In genomic region chr6:100670880-100671344, GRCm38 (mm10) we compare ENCODE assay signal across 7 mouse cellular contexts. TPM values are rescaled to one million over a fixed set of nuclear protein-coding genes. Genes with fewer than 3 reads are reported as not detected.
DNase-seq lines count a peak whose midpoint lies in the region; ATAC-seq and TF ChIP-seq lines count a peak whose summit lies in the region.

Shq1 (minus strand) TSS chr6:100671157.

- H3K9me3 ChIP-seq in embryonic facial prominence, embryonic 10.5 days, result no peaks in the 10 kb centered on the region
- no peaks in the 10 kb centered on the region for H3K9me3 ChIP-seq in intestine, postnatal 0 days (ENCODE audit: control insufficient read depth)
- H3K9me3 ChIP-seq in midbrain, embryonic 12.5 days, result no peaks in the 10 kb centered on the region

- peak; percentile 36; the same call in 1 of the 2 replicates for TF ChIP-seq POLR2A in small intestine, adult 2 months (IDR thresholded peaks at IDR 0.05; ENCODE audit: low read depth, low read length)

- H3K4me2 ChIP-seq in intestine, postnatal 0 days (replicated peaks; ENCODE audit: low read depth), result peak within 1 kb of the TSS; percentile 97
- peak within 1 kb of the TSS; percentile 95 for H3K4me2 ChIP-seq in midbrain, embryonic 12.5 days (replicated peaks)

- H3K27ac ChIP-seq in embryonic facial prominence, embryonic 10.5 days (replicated peaks), result peak within 1 kb of the TSS; percentile 85
- no peak within 1 kb of the TSS; the same call in 1 of the 2 replicates for H3K27ac ChIP-seq in intestine, postnatal 0 days (ENCODE audit: low read depth, low read length)
- H3K27ac ChIP-seq in midbrain, embryonic 12.5 days (replicated peaks), result no peak within 1 kb of the TSS
- H3K27ac ChIP-seq in small intestine, adult 2 months (ENCODE audit: insufficient read depth, low read depth, low read length), result 0 out of 2 replicates have a peak within 1 kb of the TSS, but pooled peaks have one; percentile 28

- peaks cover 4% of the 10 kb centered on the region; the same call in 1 of the 2 replicates for H3K27me3 ChIP-seq in embryonic facial prominence, embryonic 10.5 days (replicated peaks; ENCODE audit: low read depth, poor library complexity, severe bottlenecking)
- H3K27me3 ChIP-seq in intestine, postnatal 0 days (replicated peaks; ENCODE audit: control insufficient read depth, insufficient read depth, low read length), result no peaks in the 10 kb centered on the region
- H3K27me3 ChIP-seq in midbrain, embryonic 12.5 days, result peaks cover 8% of the 10 kb centered on the region
- H3K27me3 ChIP-seq in small intestine, adult 2 months (ENCODE audit: control insufficient read depth, insufficient read depth, low read length), result no peaks in the 10 kb centered on the region

- peak within 1 kb of the TSS; percentile 72 for H3K9ac ChIP-seq in intestine, postnatal 0 days (ENCODE audit: low read depth, low read length)
- H3K9ac ChIP-seq in midbrain, embryonic 12.5 days (replicated peaks), result peak within 1 kb of the TSS; percentile 76

- DNase-seq in adrenal gland, postnatal 10 days, result peak; percentile 93
- DNase-seq in embryonic facial prominence, embryonic 10.5 days (ENCODE audit: low spot score), result peak; percentile 86
- DNase-seq in gonadal fat pad, adult 2 months (ENCODE audit: low read depth), result peak; percentile 54
- DNase-seq in left cerebral cortex, postnatal 4 days, result peak; percentile 86

- H3K4me3 ChIP-seq in embryonic facial prominence, embryonic 10.5 days, result peak within 1 kb of the TSS; percentile 94
- peak within 1 kb of the TSS; percentile 92 for H3K4me3 ChIP-seq in intestine, postnatal 0 days (ENCODE audit: low read depth, low read length)
- H3K4me3 ChIP-seq in midbrain, embryonic 12.5 days, result peak within 1 kb of the TSS; percentile 87
- peak within 1 kb of the TSS; percentile 85 for H3K4me3 ChIP-seq in small intestine, adult 2 months (ENCODE audit: low read depth, low read length)

- TF ChIP-seq CTCF in intestine, postnatal 0 days (IDR thresholded peaks at IDR 0.05; ENCODE audit: low read depth), result peak; percentile 47
- TF ChIP-seq CTCF in small intestine, adult 2 months (IDR thresholded peaks at IDR 0.05; ENCODE audit: extremely low read depth, insufficient read length, insufficient replicate concordance, low read depth, low read length), result no peak

- H3K4me1 ChIP-seq in embryonic facial prominence, embryonic 10.5 days, result peaks cover 19% of the 10 kb centered on the region
- H3K4me1 ChIP-seq in intestine, postnatal 0 days (replicated peaks; ENCODE audit: control insufficient read depth, insufficient read depth, low read length), result no peaks in the 10 kb centered on the region
- H3K4me1 ChIP-seq in midbrain, embryonic 12.5 days, result peaks cover 11% of the 10 kb centered on the region
- H3K4me1 ChIP-seq in small intestine, adult 2 months (ENCODE audit: control insufficient read depth, insufficient read depth, insufficient read length, low read length), result peaks cover 2% of the 10 kb centered on the region; the same call in 1 of the 2 replicates

- no peaks in the 10 kb centered on the region; the same call in 1 of the 2 replicates for H3K36me3 ChIP-seq in embryonic facial prominence, embryonic 10.5 days (replicated peaks)
- no peaks in the 10 kb centered on the region for H3K36me3 ChIP-seq in intestine, postnatal 0 days (ENCODE audit: control insufficient read depth, insufficient read depth)
- H3K36me3 ChIP-seq in midbrain, embryonic 12.5 days, result no peaks in the 10 kb centered on the region
- no peaks in the 10 kb centered on the region for H3K36me3 ChIP-seq in small intestine, adult 2 months (ENCODE audit: control insufficient read depth, insufficient read depth, low read length)

- under 1% methylated on average over 49 of the region's 49 CpGs for whole genome bisulfite sequencing in embryonic facial prominence, embryonic 10.5 days
- under 1% methylated on average over 49 of the region's 49 CpGs for WGBS in intestine, postnatal 0 days
- WGBS in midbrain, embryonic 12.5 days, result under 1% methylated on average over 49 of the region's 49 CpGs
- WGBS in small intestine, adult 2 months, result under 1% methylated on average over 49 of the region's 49 CpGs

- intact Hi-C loops in left cerebral cortex, postnatal 4 days (cut with DNase I), result loop anchor here (10.0 kb wide), 1 partner anchor 584 kb away; no protein-coding TSS in a partner anchor

- ATAC-seq in intestine, postnatal 0 days, result peak; percentile 88
- peak; percentile 93 for ATAC-seq in midbrain, embryonic 12.5 days (ENCODE audit: low FRiP score, low read depth)

RNA-seq across cellular contexts. Expression of gene Shq1, which starts in this region (rescaled TPM):
- 1 to 10 TPM; 9.0 to 9.4 TPM for total RNA-seq in adrenal gland, postnatal 10 days (2021)
- polyA plus RNA-seq in embryonic facial prominence, embryonic 10.5 days (2016; fragmentation: Nextera tagmentation; extraction: Ambion mirVana), result 23.7 and 25.8 TPM in 2 replicates
- polyA plus RNA-seq in gonadal fat pad, adult 2 months (2012; rRNA removed), result 4.0 and 5.1 TPM in 2 replicates
- 4.8 and 5.8 TPM in 2 replicates for polyA plus RNA-seq in intestine, postnatal 0 days (2015; fragmentation: Nextera tagmentation; extraction: Ambion mirVana)
- total RNA-seq in left cerebral cortex, postnatal 4 days (2021), result 1 to 10 TPM; 7.8 to 9.5 TPM
- 16.8 and 17.3 TPM in 2 replicates for polyA plus RNA-seq in midbrain, embryonic 12.5 days (2016; fragmentation: Nextera tagmentation; extraction: Ambion mirVana)
- polyA plus RNA-seq in small intestine, adult 2 months (2012; rRNA removed), result 1.1 and 1.8 TPM in 2 replicates

Comparison
In these comparisons a context has a peak if more than half of its experiments do, and no peak if none do; other contexts are left out.
1. H3K27ac ChIP-seq: peak in embryonic facial prominence, embryonic 10.5 days (single experiment) and small intestine, adult 2 months (single experiment); none in intestine, postnatal 0 days (single experiment) and midbrain, embryonic 12.5 days (single experiment).
2. Peak in every context shown above with its lines, with median percentiles within 50 percentile points of each other: DNase-seq and H3K4me3 ChIP-seq.